Mouse (Mus musculus) liver, adult 2 months (tissue): Measurements from ENCODE around the gene Hoxc4.

Experiments
- CTCF ChIP-seq: fragments of 200-500 bp; IDR thresholded peaks from 2 replicates; pipeline ENCODE4 v1.5.1; 2011; ENCODE audit warnings: low read depth, low read length, control low read depth
- POLR2A ChIP-seq: fragments of 200-500 bp; IDR thresholded peaks from 2 replicates; pipeline ENCODE4 v1.6.1; 2011; ENCODE audit warnings: low read length, control low read depth; ENCODE audit not compliant: insufficient read depth; ENCODE audit errors: extremely low read depth

GRCm38 (mm10) chr15:103035548-103035881, 16.8 kb downstream of the Hoxc4 start:
- TF ChIP-seq CTCF: no peak
- no peak for TF ChIP-seq POLR2A
